Mouse (Mus musculus): Measurements from ENCODE around the gene Itga3. TPM values are rescaled to one million over a fixed set of nuclear protein-coding genes. Genes with fewer than 3 reads are reported as not detected.

Gene Itga3
- polyA plus RNA-seq, 1 experiment from 2014 or later = 29.0 TPM

GRCm38 (mm10) chr11:95098346-95099095 is 21.9 kb upstream of the Itga3 start:
- H3K4me3 ChIP-seq (ENCODE audit: low read depth, low read length) = no peak overlapping the region
- peak overlapping the region; percentile 38; the same call in 1 of the 2 replicates for H3K27ac ChIP-seq (ENCODE audit: low read depth)
- 72% methylated on average over 5 of the region's 5 CpGs for WGBS
- peaks cover 29% of the 10 kb centered on the region for H3K4me1 ChIP-seq (replicated peaks; ENCODE audit: control insufficient read depth, insufficient read depth, low read length)
- H3K9ac ChIP-seq (ENCODE audit: low read length) = no peak overlapping the region
- H3K4me2 ChIP-seq (ENCODE audit: low read length) = no peak overlapping the region
- H3K36me3 ChIP-seq (ENCODE audit: control insufficient read depth, insufficient read depth, low read length) = no peaks in the 10 kb centered on the region
- DNase-seq (ENCODE audit: low spot score) = no peak
- H3K9me3 ChIP-seq (ENCODE audit: control insufficient read depth, low read length) = no peaks in the 10 kb centered on the region
- no peak for ATAC-seq (replicated peaks; ENCODE audit: low FRiP score, low TSS enrichment, low read depth)
- H3K27me3 ChIP-seq (replicated peaks; ENCODE audit: control insufficient read depth, insufficient read depth, low read length) = no peaks in the 10 kb centered on the region

GRCm38 (mm10) chr11:95097889-95098288 is 21.3 kb upstream of the Itga3 start:
- DNase-seq (ENCODE audit: low spot score) = no peak
- H3K4me3 ChIP-seq (ENCODE audit: low read depth, low read length) = no peak overlapping the region
- H3K27ac ChIP-seq (ENCODE audit: low read depth) = peak overlapping the region; percentile 60; the same call in 1 of the 2 replicates
- H3K27me3 ChIP-seq (replicated peaks; ENCODE audit: control insufficient read depth, insufficient read depth, low read length) = no peaks in the 10 kb centered on the region
- H3K4me2 ChIP-seq (ENCODE audit: low read length) = no peak overlapping the region
- WGBS = 67% methylated on average over 6 of the region's 6 CpGs
- H3K9ac ChIP-seq (ENCODE audit: low read length) = no peak overlapping the region
- no peaks in the 10 kb centered on the region for H3K9me3 ChIP-seq (ENCODE audit: control insufficient read depth, low read length)
- no peaks in the 10 kb centered on the region for H3K36me3 ChIP-seq (ENCODE audit: control insufficient read depth, insufficient read depth, low read length)
- H3K4me1 ChIP-seq (replicated peaks; ENCODE audit: control insufficient read depth, insufficient read depth, low read length) = peaks cover 29% of the 10 kb centered on the region
- ATAC-seq (replicated peaks; ENCODE audit: low FRiP score, low TSS enrichment, low read depth) = no peak

GRCm38 (mm10) chr11:95096608-95097373 is 20.2 kb upstream of the Itga3 start:
- no peak overlapping the region for H3K4me2 ChIP-seq (ENCODE audit: low read length)
- peak; percentile 63 for ATAC-seq (replicated peaks; ENCODE audit: low FRiP score, low TSS enrichment, low read depth)
- no peak overlapping the region for H3K9ac ChIP-seq (ENCODE audit: low read length)
- H3K36me3 ChIP-seq (ENCODE audit: control insufficient read depth, insufficient read depth, low read length) = no peaks in the 10 kb centered on the region
- no peaks in the 10 kb centered on the region for H3K9me3 ChIP-seq (ENCODE audit: control insufficient read depth, low read length)
- WGBS = 23% methylated on average over 4 of the region's 4 CpGs
- H3K4me3 ChIP-seq (ENCODE audit: low read depth, low read length) = no peak overlapping the region
- H3K4me1 ChIP-seq (replicated peaks; ENCODE audit: control insufficient read depth, insufficient read depth, low read length) = peaks cover 29% of the 10 kb centered on the region
- H3K27ac ChIP-seq (ENCODE audit: low read depth) = peak overlapping the region; percentile 60
- no peaks in the 10 kb centered on the region for H3K27me3 ChIP-seq (replicated peaks; ENCODE audit: control insufficient read depth, insufficient read depth, low read length)
- no peak for DNase-seq (ENCODE audit: low spot score)

GRCm38 (mm10) chr11:95095596-95095995 is 19.0 kb upstream of the Itga3 start:
- no peak for ATAC-seq (replicated peaks; ENCODE audit: low FRiP score, low TSS enrichment, low read depth)
- peak overlapping the region; percentile 11; the same call in 1 of the 2 replicates for H3K27ac ChIP-seq (ENCODE audit: low read depth)
- no peak overlapping the region for H3K4me3 ChIP-seq (ENCODE audit: low read depth, low read length)

GRCm38 (mm10) chr11:95093077-95093476 is 16.5 kb upstream of the Itga3 start:
- no peak overlapping the region for H3K27ac ChIP-seq (ENCODE audit: low read depth)
- ATAC-seq (replicated peaks; ENCODE audit: low FRiP score, low TSS enrichment, low read depth) (no peak), DNase-seq (ENCODE audit: low spot score) (no peak)
- no peaks in the 10 kb centered on the region for H3K9me3 ChIP-seq (ENCODE audit: control insufficient read depth, low read length)
- H3K4me1 ChIP-seq (replicated peaks; ENCODE audit: control insufficient read depth, insufficient read depth, low read length) = peaks cover 15% of the 10 kb centered on the region
- no peak overlapping the region for H3K9ac ChIP-seq (ENCODE audit: low read length)
- no peak overlapping the region for H3K4me3 ChIP-seq (ENCODE audit: low read depth, low read length)
- no peaks in the 10 kb centered on the region for H3K36me3 ChIP-seq (ENCODE audit: control insufficient read depth, insufficient read depth, low read length)
- no peaks in the 10 kb centered on the region for H3K27me3 ChIP-seq (replicated peaks; ENCODE audit: control insufficient read depth, insufficient read depth, low read length)
- 72% methylated on average over 5 of the region's 5 CpGs for WGBS
- H3K4me2 ChIP-seq (ENCODE audit: low read length) = no peak overlapping the region

More at GRCm38 (mm10) chr11:95095596-95095995, 19.0 kb upstream of the Itga3 start:
- Histone ChIP-seq H3K4me2 (ENCODE audit: low read length) (no peak overlapping the region), H3K36me3 (ENCODE audit: control insufficient read depth, insufficient read depth, low read length) (no peaks in the 10 kb centered on the region), H3K4me1 (replicated peaks; ENCODE audit: control insufficient read depth, insufficient read depth, low read length) (peaks cover 23% of the 10 kb centered on the region), H3K27me3 (replicated peaks; ENCODE audit: control insufficient read depth, insufficient read depth, low read length) (no peaks in the 10 kb centered on the region), H3K9ac (ENCODE audit: low read length) (no peak overlapping the region), H3K9me3 (ENCODE audit: control insufficient read depth, low read length) (no peaks in the 10 kb centered on the region)
- 73% methylated on average over 10 of the region's 10 CpGs for WGBS
- DNase-seq (ENCODE audit: low spot score) = no peak

- no peak overlapping the region for H3K4me2 ChIP-seq (ENCODE audit: low read length)
- H3K4me3 ChIP-seq (ENCODE audit: low read depth, low read length) = no peak overlapping the region
- no peaks in the 10 kb centered on the region for H3K36me3 ChIP-seq (ENCODE audit: control insufficient read depth, insufficient read depth, low read length)
- WGBS = 67% methylated on average over 16 of the region's 16 CpGs
- H3K9ac ChIP-seq (ENCODE audit: low read length) = 0 out of 2 replicates have a peak overlapping the region, but pooled peaks have one; percentile 2
- peak overlapping the region; percentile 69 for H3K27ac ChIP-seq (ENCODE audit: low read depth)
- ATAC-seq (replicated peaks; ENCODE audit: low FRiP score, low TSS enrichment, low read depth) = no peak
- peaks cover 20% of the 10 kb centered on the region for H3K4me1 ChIP-seq (replicated peaks; ENCODE audit: control insufficient read depth, insufficient read depth, low read length)
- H3K9me3 ChIP-seq (ENCODE audit: control insufficient read depth, low read length) = no peaks in the 10 kb centered on the region
- no peak for DNase-seq (ENCODE audit: low spot score)
- no peaks in the 10 kb centered on the region for H3K27me3 ChIP-seq (replicated peaks; ENCODE audit: control insufficient read depth, insufficient read depth, low read length)
Measured at GRCm38 (mm10) chr11:95088857-95089779, 12.5 kb upstream of the Itga3 start.

GRCm38 (mm10) chr11:95088286-95088685 is 11.7 kb upstream of the Itga3 start:
- Histone ChIP-seq H3K4me2 (ENCODE audit: low read length) (no peak overlapping the region), H3K4me3 (ENCODE audit: low read depth, low read length) (no peak overlapping the region), H3K27me3 (replicated peaks; ENCODE audit: control insufficient read depth, insufficient read depth, low read length) (no peaks in the 10 kb centered on the region), H3K27ac (ENCODE audit: low read depth) (peak overlapping the region; percentile 69; the same call in 1 of the 2 replicates), H3K9ac (ENCODE audit: low read length) (no peak overlapping the region), H3K36me3 (ENCODE audit: control insufficient read depth, insufficient read depth, low read length) (no peaks in the 10 kb centered on the region), H3K4me1 (replicated peaks; ENCODE audit: control insufficient read depth, insufficient read depth, low read length) (peaks cover 20% of the 10 kb centered on the region), H3K9me3 (ENCODE audit: control insufficient read depth, low read length) (no peaks in the 10 kb centered on the region)
- 47% methylated on average over 7 of the region's 7 CpGs for WGBS
- no peak for DNase-seq (ENCODE audit: low spot score)
- ATAC-seq (replicated peaks; ENCODE audit: low FRiP score, low TSS enrichment, low read depth) = no peak

Measured in intestine, embryonic 14.5 days (tissue).